Mouse (Mus musculus): ENCODE data around the gene Ptrh1. TPM values are rescaled to one million over a fixed set of nuclear protein-coding genes. Genes with fewer than 3 reads are reported as not detected.

Ptrh1 gene
- total and polyA plus RNA-seq, 3 experiments = 12.3 to 27.9 TPM; not detected in 1

DNA sequence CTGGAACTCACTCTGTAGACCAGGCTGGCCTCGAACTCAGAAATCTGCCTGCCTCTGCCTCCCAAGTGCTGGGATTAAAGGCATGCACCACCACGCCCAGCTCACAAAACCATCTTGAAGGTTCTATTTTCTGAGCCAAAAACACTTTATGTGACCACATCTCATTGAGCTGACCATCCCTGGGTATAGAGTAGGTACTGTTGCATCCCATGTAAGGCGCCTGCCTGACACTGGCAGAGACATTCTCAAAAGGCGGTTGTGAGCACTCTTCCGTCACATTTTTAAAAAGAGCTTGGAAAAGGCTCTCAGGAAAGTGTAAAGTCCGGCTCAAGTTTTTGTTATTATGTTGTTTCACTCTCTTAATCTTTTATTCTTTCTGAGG is 18.9 kb upstream of the Ptrh1 start:
- peaks cover 0 to 4% of the 10 kb centered on the region in 2 experiments; a peak in 2 of 4 replicates for H3K36me3 ChIP-seq (ENCODE audit: control insufficient read depth in 1 of 2, insufficient read depth in 2 of 2, low read length in 2 of 2)
- no peak overlapping the region for H3K9ac ChIP-seq (ENCODE audit: control insufficient read depth, low read depth, low read length, poor library complexity, severe bottlenecking)
- TF ChIP-seq JUND (IDR thresholded peaks at IDR 0.05; ENCODE audit: low read depth, low read length) = no peak
- no peak for TF ChIP-seq CHD1 (IDR thresholded peaks at IDR 0.05; ENCODE audit: low read depth, low read length)
- TF ChIP-seq MAFK (IDR thresholded peaks at IDR 0.05; ENCODE audit: borderline replicate concordance, low read depth, low read length) = no peak
- TF ChIP-seq TBP (IDR thresholded peaks at IDR 0.05; ENCODE audit: low read depth, low read length) = no peak
- TF ChIP-seq UBTF (IDR thresholded peaks at IDR 0.05; ENCODE audit: borderline replicate concordance, insufficient read depth, low read depth, low read length) = no peak
- TF ChIP-seq RAD21 (IDR thresholded peaks at IDR 0.05; ENCODE audit: low read depth, low read length) = no peak
- no peak for TF ChIP-seq NRF1 (IDR thresholded peaks at IDR 0.05; ENCODE audit: insufficient read depth, low read depth, low read length, poor library complexity, severe bottlenecking)
- TF ChIP-seq USF1 (IDR thresholded peaks at IDR 0.05; ENCODE audit: low read depth, low read length) = no peak
- TF ChIP-seq POLR2A (IDR thresholded peaks at IDR 0.05; ENCODE audit: control insufficient read depth in 1 of 2, insufficient read depth in 1 of 2, low read depth in 1 of 2, low read length in 2 of 2, poor library complexity in 1 of 2) = no peak
- TF ChIP-seq MEF2A (IDR thresholded peaks at IDR 0.05; ENCODE audit: extremely low read depth, insufficient replicate concordance, low read depth, low read length, poor library complexity, severe bottlenecking) = no peak
- no peak; a peak in 1 of 6 replicates for TF ChIP-seq CTCF (IDR thresholded peaks at IDR 0.05 in 2 of 3, conservative IDR thresholded peaks at IDR 0.05 in 1 of 3; ENCODE audit: control insufficient read depth in 1 of 3, insufficient read depth in 1 of 3, low read depth in 2 of 3, low read length in 3 of 3, poor library complexity in 1 of 3, severe bottlenecking in 1 of 3)
- TF ChIP-seq NELFE (IDR thresholded peaks at IDR 0.05; ENCODE audit: low read depth, low read length) = no peak
- TF ChIP-seq RCOR1 (IDR thresholded peaks at IDR 0.05; ENCODE audit: low read depth, low read length) = no peak
- TF ChIP-seq MAX (IDR thresholded peaks at IDR 0.05; ENCODE audit: low read length) = no peak
- no peak for TF ChIP-seq ZKSCAN1 (IDR thresholded peaks at IDR 0.05; ENCODE audit: low read depth, low read length)
- no peak for TF ChIP-seq ETS1 (IDR thresholded peaks at IDR 0.05; ENCODE audit: low read depth, low read length)
- TF ChIP-seq BHLHE40 (IDR thresholded peaks at IDR 0.05; ENCODE audit: borderline replicate concordance, low read depth, low read length) = no peak
- TF ChIP-seq POLR2AphosphoS5 (IDR thresholded peaks at IDR 0.05; ENCODE audit: borderline replicate concordance, low read depth, low read length) = no peak
- no peak for TF ChIP-seq SMC3 (IDR thresholded peaks at IDR 0.05; ENCODE audit: low read depth, low read length)
- no peak for TF ChIP-seq ZMIZ1 (IDR thresholded peaks at IDR 0.05; ENCODE audit: low read depth, low read length)
- peaks cover 2% of the 10 kb centered on the region; the same call in 1 of the 2 replicates for H3K79me2 ChIP-seq (ENCODE audit: control insufficient read depth, insufficient read depth, low read length, poor library complexity)
- H3K9me3 ChIP-seq (replicated peaks; ENCODE audit: insufficient read depth, low read length) = no peaks in the 10 kb centered on the region
- H3K4me1 ChIP-seq (ENCODE audit: control insufficient read depth in 1 of 2, insufficient read depth in 2 of 2, low read length in 2 of 2) = no peaks in the 10 kb centered on the region; a peak in 1 of 4 replicates
- H3K4me3 ChIP-seq (ENCODE audit: control insufficient read depth in 1 of 2, insufficient read depth in 1 of 2, low read depth in 2 of 2, low read length in 2 of 2) = no peak overlapping the region
- no peak for DNase-seq (ENCODE audit: low read depth, low spot score)
- no peak overlapping the region for H3K27ac ChIP-seq (ENCODE audit: control insufficient read depth, low read depth, low read length)
- no peaks in the 10 kb centered on the region for H3K27me3 ChIP-seq (ENCODE audit: control insufficient read depth in 1 of 2, insufficient read depth in 2 of 2, low read length in 2 of 2)

Data from MEL (cell line).